Mouse (Mus musculus) gastrocnemius, postnatal 10 days (tissue): Measurements from ENCODE around the gene Eif2b5. TPM values are rescaled to one million over a fixed set of nuclear protein-coding genes. Genes with fewer than 3 reads are reported as not detected.

Experiments
- DNase-seq: peaks from one replicate; pipeline ENCODE4 v3.0.0; 2021; ENCODE audit warnings: mixed read lengths
- total RNA-seq, 2 experiments: library from RNA; stranded (reverse); gene quantifications; 2 replicates each; pipeline ENCODE4 v1.2.3; 2021

Eif2b5 gene
- total RNA-seq, 2 experiments from 2014 or later: 45.1 to 46.1 TPM

GRCm38 (mm10) chr16:20537601-20538320, 39.1 kb downstream of the Eif2b5 start:
- DNase-seq: no peak

GRCm38 (mm10) chr16:20539649-20540048, 41.0 kb downstream of the Eif2b5 start:
- no peak for DNase-seq

- DNase-seq: no peak
Measured at GRCm38 (mm10) chr16:20540438-20540837, 41.8 kb downstream of the Eif2b5 start.

- no peak for DNase-seq
Measured at GRCm38 (mm10) chr16:20545696-20546095, 47.1 kb downstream of the Eif2b5 start.

- no peak for DNase-seq
Measured at GRCm38 (mm10) chr16:20547423-20547822, 48.8 kb downstream of the Eif2b5 start.

- peak; percentile 95 for DNase-seq
Measured at GRCm38 (mm10) chr16:20548096-20548948, 49.7 kb downstream of the Eif2b5 start, which contains the start of gene Abcf3. Gene Abcf3, plus strand, starts transcription at chr16:20548577.

GRCm38 (mm10) chr16:20549161-20549560, 50.5 kb downstream of the Eif2b5 start:
- DNase-seq: no peak

- no peak for DNase-seq
Measured at GRCm38 (mm10) chr16:20551691-20552090, 53.1 kb downstream of the Eif2b5 start.

- DNase-seq: no peak
Measured at GRCm38 (mm10) chr16:20552594-20552993, 54.0 kb downstream of the Eif2b5 start.

GRCm38 (mm10) chr16:20555000-20555399, 56.4 kb downstream of the Eif2b5 start:
- DNase-seq: no peak

GRCm38 (mm10) chr16:20557381-20557780, 58.8 kb downstream of the Eif2b5 start:
- DNase-seq: no peak

Other genes with a start within 250 kb of the Eif2b5 start
- gene Parl, start 196.4 kb upstream of the Eif2b5 start, total RNA-seq: 10 to 100 TPM; 83.2 to 83.4 TPM
- not detected for gene Cyp2ab1, start 173.4 kb upstream of the Eif2b5 start, total RNA-seq
- 10 to 100 TPM; 46.2 to 60.9 TPM for gene Abcc5, start 72.4 kb upstream of the Eif2b5 start, total RNA-seq
- gene Dvl3, start 18.2 kb downstream of the Eif2b5 start, total RNA-seq: 10 to 100 TPM; 36.3 to 44.4 TPM
- gene Ap2m1, start 36.7 kb downstream of the Eif2b5 start, total RNA-seq: 100 to 1,000 TPM; 170 to 199 TPM
- 10 to 100 TPM; 51.8 to 52.5 TPM for gene Abcf3, start 49.8 kb downstream of the Eif2b5 start, total RNA-seq
- gene Vwa5b2, start 90.7 kb downstream of the Eif2b5 start, total RNA-seq: under 1 TPM; 0.07 to 0.16 TPM
- 1 to 10 TPM; 4.8 to 5.7 TPM for gene Eef1akmt4, start 112.8 kb downstream of the Eif2b5 start, total RNA-seq
- gene Gm49333, start 112.8 kb downstream of the Eif2b5 start, total RNA-seq: under 1 TPM; 0.09 to 0.42 TPM
- 10 to 100 TPM; 10.6 to 11.5 TPM for gene Alg3, start 112.9 kb downstream of the Eif2b5 start, total RNA-seq
- 1 to 10 TPM; 2.6 to 3.0 TPM for gene Camk2n2, start 122.5 kb downstream of the Eif2b5 start, total RNA-seq
- under 1 TPM in 1 of 2 experiments, not detected in 1; 0.63 TPM for gene Ece2, start 131.0 kb downstream of the Eif2b5 start, total RNA-seq
- 100 to 1,000 TPM; 175 to 178 TPM for gene Psmd2, start 152.8 kb downstream of the Eif2b5 start, total RNA-seq
- 100 to 1,000 TPM; 324 to 334 TPM for gene Eif4g1, start 169.5 kb downstream of the Eif2b5 start, total RNA-seq
- 10 to 100 TPM; 28.0 to 29.8 TPM for gene Fam131a, start 194.4 kb downstream of the Eif2b5 start, total RNA-seq
- gene Polr2h, start 218.8 kb downstream of the Eif2b5 start, total RNA-seq: 10 to 100 TPM; 11.6 to 13.5 TPM
- 1 to 10 TPM; 2.3 to 3.2 TPM for gene Clcn2, start 218.9 kb downstream of the Eif2b5 start, total RNA-seq
- 1 to 10 TPM; 5.2 to 6.3 TPM for gene Chrd, start 234.3 kb downstream of the Eif2b5 start, total RNA-seq
- 1 to 10 TPM in 1 of 2 experiments, under 1 TPM in 1; 0.63 to 1.3 TPM for gene Thpo, start 235.7 kb downstream of the Eif2b5 start, total RNA-seq